Mouse (Mus musculus): ENCODE results near the gene Rmnd5b. TPM values are rescaled to one million over a fixed set of nuclear protein-coding genes. Genes with fewer than 3 reads are reported as not detected.
"Not testable (repeated sequence)": the region's sequence is repeated elsewhere in the genome, so short reads cannot be mapped to it uniquely, and the experiment has no call there.

Rmnd5b gene
- polyA plus RNA-seq, 1 experiment = 27.4 TPM

DNA sequence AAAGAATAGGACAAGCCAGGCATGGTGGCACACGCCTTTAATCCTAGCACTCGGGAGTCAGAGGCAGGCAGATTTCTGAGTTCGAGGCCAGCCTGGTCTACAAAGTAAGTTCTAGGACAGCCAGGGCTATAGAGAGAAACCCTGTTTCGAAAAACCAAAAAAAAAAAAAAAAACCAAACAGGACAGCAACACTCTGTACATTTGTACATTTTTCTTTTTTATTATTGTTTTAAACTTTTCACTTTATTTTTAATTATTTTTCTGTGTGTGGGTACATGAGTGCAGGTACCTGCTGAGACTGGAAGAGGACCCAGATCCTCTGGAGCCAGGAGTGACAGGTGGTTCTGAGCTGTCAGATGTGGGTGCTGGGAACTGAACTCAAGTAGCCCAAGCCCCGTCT is 39.7 kb upstream of the Rmnd5b start:
- H3K79me3 ChIP-seq (ENCODE audit: low read depth) = no peaks in the 10 kb centered on the region
- no peak overlapping the region for H3K4me3 ChIP-seq (ENCODE audit: insufficient read depth, poor library complexity, severe bottlenecking)
- H3K27me3 ChIP-seq (ENCODE audit: control insufficient read depth, insufficient read depth, insufficient read length) = no peaks in the 10 kb centered on the region
- no peak overlapping the region for H3ac ChIP-seq (ENCODE audit: control insufficient read depth, insufficient read length, low read depth)
- H3K36me3 ChIP-seq (ENCODE audit: control insufficient read depth, insufficient read depth) = no peaks in the 10 kb centered on the region
- TF ChIP-seq CTCF (IDR thresholded peaks at IDR 0.05; ENCODE audit: control insufficient read depth, insufficient read depth, insufficient read length) (no peak), MYOD1 (IDR thresholded peaks at IDR 0.05; ENCODE audit: control insufficient read depth, insufficient read length, low read depth) (no peak), MAX (IDR thresholded peaks at IDR 0.05) (no peak), FOSL1 (IDR thresholded peaks at IDR 0.05; ENCODE audit: insufficient read depth, low read length, poor library complexity, severe bottlenecking) (no peak), USF1 (IDR thresholded peaks at IDR 0.05; ENCODE audit: low read depth) (no peak), MYOG (IDR thresholded peaks at IDR 0.05; ENCODE audit: control insufficient read depth, extremely low read depth, insufficient read length) (no peak), CEBPB (IDR thresholded peaks at IDR 0.05; ENCODE audit: low read depth) (no peak)
- H3K79me2 ChIP-seq (ENCODE audit: control insufficient read depth, insufficient read depth) = no peaks in the 10 kb centered on the region

GRCm38 (mm10) chr11:51673291-51673690 is 37.6 kb upstream of the Rmnd5b start:
- Histone ChIP-seq H3K27me3 (ENCODE audit: control insufficient read depth, insufficient read depth, insufficient read length) (no peaks in the 10 kb centered on the region), H3K4me3 (ENCODE audit: insufficient read depth, poor library complexity, severe bottlenecking) (no peak overlapping the region), H3K79me2 (ENCODE audit: control insufficient read depth, insufficient read depth) (no peaks in the 10 kb centered on the region), H3K79me3 (ENCODE audit: low read depth) (no peaks in the 10 kb centered on the region), H3K36me3 (ENCODE audit: control insufficient read depth, insufficient read depth) (no peaks in the 10 kb centered on the region), H3ac (ENCODE audit: control insufficient read depth, insufficient read length, low read depth) (no peak overlapping the region)
- TF ChIP-seq MAX (IDR thresholded peaks at IDR 0.05) (no peak), MYOD1 (IDR thresholded peaks at IDR 0.05; ENCODE audit: control insufficient read depth, insufficient read length, low read depth) (no peak), USF1 (IDR thresholded peaks at IDR 0.05; ENCODE audit: low read depth) (no peak), CEBPB (IDR thresholded peaks at IDR 0.05; ENCODE audit: low read depth) (no peak), CTCF (IDR thresholded peaks at IDR 0.05; ENCODE audit: control insufficient read depth, insufficient read depth, insufficient read length) (no peak), FOSL1 (IDR thresholded peaks at IDR 0.05; ENCODE audit: insufficient read depth, low read length, poor library complexity, severe bottlenecking) (no peak)

- no peaks in the 10 kb centered on the region for H3K79me3 ChIP-seq (ENCODE audit: low read depth)
- TF ChIP-seq FOSL1 (IDR thresholded peaks at IDR 0.05; ENCODE audit: insufficient read depth, low read length, poor library complexity, severe bottlenecking) (no peak), USF1 (IDR thresholded peaks at IDR 0.05; ENCODE audit: low read depth) (no peak), MAX (IDR thresholded peaks at IDR 0.05) (no peak), CEBPB (IDR thresholded peaks at IDR 0.05; ENCODE audit: low read depth) (no peak), MYOD1 (IDR thresholded peaks at IDR 0.05; ENCODE audit: control insufficient read depth, insufficient read length, low read depth) (no peak)
Observed at GRCm38 (mm10) chr11:51671376-51671775, 35.7 kb upstream of the Rmnd5b start.

GRCm38 (mm10) chr11:51670846-51671245 is 35.1 kb upstream of the Rmnd5b start:
- H3K4me3 ChIP-seq (ENCODE audit: insufficient read depth, poor library complexity, severe bottlenecking) = no peak overlapping the region
- H3ac ChIP-seq (ENCODE audit: control insufficient read depth, insufficient read length, low read depth) = no peak overlapping the region
- no peaks in the 10 kb centered on the region for H3K79me2 ChIP-seq (ENCODE audit: control insufficient read depth, insufficient read depth)
- H3K36me3 ChIP-seq (ENCODE audit: control insufficient read depth, insufficient read depth) = no peaks in the 10 kb centered on the region
- no peaks in the 10 kb centered on the region for H3K79me3 ChIP-seq (ENCODE audit: low read depth)
- no peaks in the 10 kb centered on the region for H3K27me3 ChIP-seq (ENCODE audit: control insufficient read depth, insufficient read depth, insufficient read length)
- no peak for TF ChIP-seq CTCF (IDR thresholded peaks at IDR 0.05; ENCODE audit: control insufficient read depth, insufficient read depth, insufficient read length)
- no peak for TF ChIP-seq MYOG (IDR thresholded peaks at IDR 0.05; ENCODE audit: control insufficient read depth, extremely low read depth, insufficient read length)
- TF ChIP-seq FOSL1 (IDR thresholded peaks at IDR 0.05; ENCODE audit: insufficient read depth, low read length, poor library complexity, severe bottlenecking) = no peak
- no peak for TF ChIP-seq CEBPB (IDR thresholded peaks at IDR 0.05; ENCODE audit: low read depth)
- no peak for TF ChIP-seq MAX (IDR thresholded peaks at IDR 0.05)
- TF ChIP-seq MYOD1 (IDR thresholded peaks at IDR 0.05; ENCODE audit: control insufficient read depth, insufficient read length, low read depth) = no peak
- TF ChIP-seq USF1 (IDR thresholded peaks at IDR 0.05; ENCODE audit: low read depth) = no peak

More at GRCm38 (mm10) chr11:51671376-51671775, 35.7 kb upstream of the Rmnd5b start:
- H3ac ChIP-seq (ENCODE audit: control insufficient read depth, insufficient read length, low read depth) = no peak overlapping the region
- no peaks in the 10 kb centered on the region for H3K79me2 ChIP-seq (ENCODE audit: control insufficient read depth, insufficient read depth)
- H3K27me3 ChIP-seq (ENCODE audit: control insufficient read depth, insufficient read depth, insufficient read length) = no peaks in the 10 kb centered on the region
- H3K4me3 ChIP-seq (ENCODE audit: insufficient read depth, poor library complexity, severe bottlenecking) = no peak overlapping the region
- H3K36me3 ChIP-seq (ENCODE audit: control insufficient read depth, insufficient read depth) = no peaks in the 10 kb centered on the region

DNA sequence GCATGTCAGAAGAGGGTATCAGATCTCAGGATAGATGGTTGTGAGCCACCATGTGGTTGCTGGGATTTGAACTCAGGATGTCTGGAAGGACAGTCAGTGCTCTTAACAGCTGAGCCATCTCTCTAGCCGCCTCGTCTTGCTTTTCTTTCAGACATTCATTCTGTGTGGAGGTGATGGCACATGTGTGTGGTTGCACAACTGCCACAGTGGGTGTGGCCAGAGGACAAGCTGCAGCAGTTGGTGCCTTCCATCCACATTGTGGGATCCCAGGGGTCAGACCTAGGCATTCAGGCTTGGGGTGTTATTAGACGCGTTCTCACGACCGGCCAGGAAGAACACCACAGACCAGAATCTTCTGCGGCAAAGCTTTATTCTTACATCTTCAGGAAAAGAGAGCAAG is 29.1 kb upstream of the Rmnd5b start:
- H3ac ChIP-seq (ENCODE audit: control insufficient read depth, insufficient read length, low read depth); H3K79me3 ChIP-seq (ENCODE audit: low read depth); H3K4me3 ChIP-seq (ENCODE audit: insufficient read depth, poor library complexity, severe bottlenecking); H3K79me2 ChIP-seq (ENCODE audit: control insufficient read depth, insufficient read depth); H3K36me3 ChIP-seq (ENCODE audit: control insufficient read depth, insufficient read depth); H3K27me3 ChIP-seq (ENCODE audit: control insufficient read depth, insufficient read depth, insufficient read length): not testable (repeated sequence)

- TF ChIP-seq CTCF (IDR thresholded peaks at IDR 0.05; ENCODE audit: control insufficient read depth, insufficient read depth, insufficient read length) (no peak), CEBPB (IDR thresholded peaks at IDR 0.05; ENCODE audit: low read depth) (no peak), MYOG (IDR thresholded peaks at IDR 0.05; ENCODE audit: control insufficient read depth, extremely low read depth, insufficient read length) (no peak), MAX (IDR thresholded peaks at IDR 0.05) (no peak), USF1 (IDR thresholded peaks at IDR 0.05; ENCODE audit: low read depth) (no peak), FOSL1 (IDR thresholded peaks at IDR 0.05; ENCODE audit: insufficient read depth, low read length, poor library complexity, severe bottlenecking) (no peak), MYOD1 (IDR thresholded peaks at IDR 0.05; ENCODE audit: control insufficient read depth, insufficient read length, low read depth) (no peak)
- H3K79me2 ChIP-seq (ENCODE audit: control insufficient read depth, insufficient read depth) = no peaks in the 10 kb centered on the region
- no peaks in the 10 kb centered on the region for H3K79me3 ChIP-seq (ENCODE audit: low read depth)
- no peak overlapping the region for H3K4me3 ChIP-seq (ENCODE audit: insufficient read depth, poor library complexity, severe bottlenecking)
- H3K27me3 ChIP-seq (ENCODE audit: control insufficient read depth, insufficient read depth, insufficient read length) = no peaks in the 10 kb centered on the region
- no peak overlapping the region for H3ac ChIP-seq (ENCODE audit: control insufficient read depth, insufficient read length, low read depth)
- no peaks in the 10 kb centered on the region for H3K36me3 ChIP-seq (ENCODE audit: control insufficient read depth, insufficient read depth)
Observed at GRCm38 (mm10) chr11:51662632-51663031, 26.9 kb upstream of the Rmnd5b start.

Measured in C2C12 (cell line).